Mouse (Mus musculus) embryonic facial prominence, embryonic 14.5 days (tissue): ENCODE data around the gene Letm1. TPM values are rescaled to one million over a fixed set of nuclear protein-coding genes. Genes with fewer than 3 reads are reported as not detected.

Source experiments
- ATAC-seq: fragments of 200-750 bp; cut with Nextera tagmentation; 2 replicates; pipeline ENCODE4 v1.8.0; 2017; ENCODE audit warnings: low read depth, moderate number of reproducible peaks, moderate TSS enrichment
- DNase-seq: peaks from one replicate; pipeline ENCODE4 v3.0.0-alpha.2; 2015; ENCODE audit warnings: low spot score
- H3K27ac ChIP-seq: fragments of 300-500 bp; sonication (generic); replicated peaks from 2 replicates; pipeline ENCODE4 v1.5.1; 2014; ENCODE audit warnings: low read depth, mild to moderate bottlenecking, low read length, moderate library complexity
- H3K27me3 ChIP-seq: fragments of 300-500 bp; sonication (generic); replicated peaks from 2 replicates; pipeline ENCODE4 v1.6.1; 2014; ENCODE audit warnings: low read length; ENCODE audit not compliant: control insufficient read depth, insufficient read depth
- H3K36me3 ChIP-seq: fragments of 300-500 bp; sonication (generic); 2 replicates; pipeline ENCODE4 v1.6.1; 2014; ENCODE audit warnings: low read length, mixed read lengths; ENCODE audit not compliant: control insufficient read depth, insufficient read depth
- H3K4me1 ChIP-seq: fragments of 300-500 bp; sonication (generic); 2 replicates; pipeline ENCODE4 v1.6.1; 2014; ENCODE audit warnings: antibody characterized with exemption, low read length; ENCODE audit not compliant: control insufficient read depth, insufficient read depth
- H3K4me2 ChIP-seq: fragments of 300-500 bp; sonication (generic); 2 replicates; pipeline ENCODE4 v1.6.1; 2014; ENCODE audit warnings: low read depth, mild to moderate bottlenecking, low read length, moderate library complexity, mixed read lengths
- H3K4me3 ChIP-seq: fragments of 300-500 bp; sonication (generic); 2 replicates; pipeline ENCODE4 v1.5.1; 2014; ENCODE audit warnings: low read depth, mild to moderate bottlenecking, low read length
- H3K9ac ChIP-seq: fragments of 300-500 bp; sonication (generic); 2 replicates; pipeline ENCODE4 v1.6.1; 2014; ENCODE audit warnings: low read depth, mild to moderate bottlenecking, low read length, moderate library complexity, mixed read lengths
- H3K9me3 ChIP-seq: fragments of 300-500 bp; sonication (generic); 2 replicates; pipeline ENCODE4 v1.6.1; 2016; ENCODE audit warnings: low read length; ENCODE audit not compliant: control insufficient read depth
- WGBS: fragments of 180-500 bp; shearing (Covaris S2); extraction: QIAGEN DNeasy Blood & Tissue Kit; methylation state at CpG from one replicate; pipeline ENCODE4 v1.1.7; 2014; 5-methylcytosine and 5-hydroxymethylcytosine counted together
- polyA plus RNA-seq: library from polyadenylated mRNA; unstranded; fragments of >200 nt; fragmentation: Nextera tagmentation; extraction: Ambion mirVana; gene quantifications from 2 replicates; pipeline ENCODE4 v1.2.1, GENCODE M21; 2014

Letm1 gene
- polyA plus RNA-seq, 1 experiment from 2014 or later = 39.5 TPM

- DNase-seq (no peak), ATAC-seq (no peak)
- Histone ChIP-seq H3K4me2 (no peak overlapping the region), H3K4me1 (no peaks in the 10 kb centered on the region), H3K9ac (no peak overlapping the region), H3K27me3 (no peaks in the 10 kb centered on the region), H3K27ac (no peak overlapping the region), H3K4me3 (no peak overlapping the region), H3K36me3 (peaks cover 55% of the 10 kb centered on the region), H3K9me3 (no peaks in the 10 kb centered on the region)
- 90% methylated on average over 10 of the region's 12 CpGs for WGBS
Measured at GRCm38 (mm10) chr5:33733837-33734236, 48.8 kb downstream of the Letm1 start.

DNA sequence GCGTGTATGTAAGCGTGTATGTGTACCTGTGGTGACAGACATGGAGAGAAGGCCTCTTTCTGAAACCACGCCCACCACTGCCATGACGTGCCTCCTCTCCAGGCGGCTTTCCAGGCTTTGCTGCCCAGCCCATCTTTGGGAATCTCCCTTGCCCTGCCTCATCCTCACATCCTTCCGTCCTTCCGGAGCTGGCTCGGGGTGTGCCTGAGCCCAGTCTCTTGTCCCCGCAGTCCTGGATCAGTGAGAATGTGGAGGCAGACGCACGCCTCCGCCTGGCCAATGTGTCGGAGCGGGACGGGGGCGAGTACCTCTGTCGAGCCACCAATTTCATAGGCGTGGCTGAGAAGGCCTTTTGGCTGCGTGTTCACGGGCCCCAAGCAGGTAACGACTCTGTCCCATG is 51.6 kb downstream of the Letm1 start:
- Histone ChIP-seq H3K27me3 (no peaks in the 10 kb centered on the region), H3K27ac (no peak overlapping the region), H3K4me1 (no peaks in the 10 kb centered on the region), H3K9ac (no peak overlapping the region; the same call in 1 of the 2 replicates), H3K36me3 (peaks cover 64% of the 10 kb centered on the region), H3K4me3 (no peak overlapping the region), H3K9me3 (no peaks in the 10 kb centered on the region), H3K4me2 (no peak overlapping the region)
- 55% methylated on average over 21 of the region's 21 CpGs for WGBS
- ATAC-seq (no peak), DNase-seq (no peak)

- DNase-seq (no peak), ATAC-seq (no peak)
- Histone ChIP-seq H3K36me3 (peaks cover 61% of the 10 kb centered on the region), H3K4me3 (no peak overlapping the region), H3K4me2 (no peak overlapping the region), H3K27me3 (no peaks in the 10 kb centered on the region), H3K4me1 (no peaks in the 10 kb centered on the region), H3K9ac (no peak overlapping the region), H3K9me3 (no peaks in the 10 kb centered on the region), H3K27ac (no peak overlapping the region)
- 32% methylated on average over 5 of the region's 5 CpGs for WGBS
Measured at GRCm38 (mm10) chr5:33730516-33730915, 52.1 kb downstream of the Letm1 start.

- H3K27ac ChIP-seq = no peak overlapping the region
- ATAC-seq = no peak
- 84% methylated on average over 7 of the region's 7 CpGs for WGBS
- peaks cover 13% of the 10 kb centered on the region for H3K27me3 ChIP-seq
- H3K4me2 ChIP-seq = no peak overlapping the region
- H3K9ac ChIP-seq = no peak overlapping the region
- no peak overlapping the region for H3K4me3 ChIP-seq
- H3K9me3 ChIP-seq = no peaks in the 10 kb centered on the region
- DNase-seq = no peak
- peaks cover 46% of the 10 kb centered on the region; the same call in 1 of the 2 replicates for H3K36me3 ChIP-seq
- no peaks in the 10 kb centered on the region for H3K4me1 ChIP-seq
Measured at GRCm38 (mm10) chr5:33728841-33729240, 53.8 kb downstream of the Letm1 start.

- H3K4me2 ChIP-seq = no peak overlapping the region
Measured at GRCm38 (mm10) chr5:33726891-33727290, 55.7 kb downstream of the Letm1 start.

GRCm38 (mm10) chr5:33726081-33726647 is 56.5 kb downstream of the Letm1 start:
- H3K4me2 ChIP-seq = 0 out of 2 replicates have a peak overlapping the region, but pooled peaks have one; percentile 2
- WGBS = 77% methylated on average over 4 of the region's 7 CpGs

More at GRCm38 (mm10) chr5:33726891-33727290, 55.7 kb downstream of the Letm1 start:
- no peak for DNase-seq
- H3K4me3 ChIP-seq = no peak overlapping the region
- H3K27me3 ChIP-seq = peaks cover 28% of the 10 kb centered on the region
- H3K9ac ChIP-seq = no peak overlapping the region
- WGBS = 68% methylated on average over 1 of the region's 1 CpGs
- H3K36me3 ChIP-seq = peaks cover 34% of the 10 kb centered on the region; the same call in 1 of the 2 replicates
- H3K4me1 ChIP-seq = no peaks in the 10 kb centered on the region
- H3K9me3 ChIP-seq = no peaks in the 10 kb centered on the region
- H3K27ac ChIP-seq = no peak overlapping the region
- no peak for ATAC-seq

GRCm38 (mm10) chr5:33723641-33724465 is 58.8 kb downstream of the Letm1 start:
- peak overlapping the region; percentile 83 for H3K9ac ChIP-seq
- no peak overlapping the region for H3K27ac ChIP-seq
- peaks cover 9% of the 10 kb centered on the region; the same call in 1 of the 2 replicates for H3K36me3 ChIP-seq
- no peaks in the 10 kb centered on the region for H3K4me1 ChIP-seq
- H3K4me2 ChIP-seq = peak overlapping the region; percentile 97
- H3K9me3 ChIP-seq = no peaks in the 10 kb centered on the region
- peaks cover 28% of the 10 kb centered on the region for H3K27me3 ChIP-seq
- ATAC-seq = no peak
- WGBS = 5% methylated on average over 35 of the region's 36 CpGs
- DNase-seq = no peak
- H3K4me3 ChIP-seq = peak overlapping the region; percentile 79

More at GRCm38 (mm10) chr5:33726081-33726647, 56.5 kb downstream of the Letm1 start:
- no peak overlapping the region for H3K4me3 ChIP-seq
- no peak overlapping the region for H3K27ac ChIP-seq
- H3K36me3 ChIP-seq = peaks cover 27% of the 10 kb centered on the region; the same call in 1 of the 2 replicates
- peaks cover 28% of the 10 kb centered on the region for H3K27me3 ChIP-seq
- no peaks in the 10 kb centered on the region for H3K4me1 ChIP-seq
- H3K9me3 ChIP-seq = no peaks in the 10 kb centered on the region
- no peak for ATAC-seq
- DNase-seq = no peak
- H3K9ac ChIP-seq = no peak overlapping the region

GRCm38 (mm10) chr5:33723019-33723640 is 59.5 kb downstream of the Letm1 start:
- Histone ChIP-seq H3K9me3 (no peaks in the 10 kb centered on the region), H3K27ac (no peak overlapping the region; the same call in 1 of the 2 replicates), H3K4me1 (no peaks in the 10 kb centered on the region), H3K27me3 (peaks cover 28% of the 10 kb centered on the region), H3K36me3 (0 out of 2 replicates have a peak, but pooled peaks cover 2% of the 10 kb centered on the region), H3K4me3 (peak overlapping the region; percentile 79), H3K9ac (peak overlapping the region; percentile 83), H3K4me2 (peak overlapping the region; percentile 97)
- ATAC-seq (no peak), DNase-seq (no peak)
- WGBS = under 1% methylated on average over 37 of the region's 61 CpGs
